Mouse (Mus musculus) adrenal gland, adult 10 weeks (tissue): ENCODE measurements around the gene Hist1h3d. TPM values are rescaled to one million over a fixed set of nuclear protein-coding genes. Genes with fewer than 3 reads are reported as not detected.

Experiments used
- polyA plus RNA-seq: library from polyadenylated mRNA; stranded (reverse); fragments of 350-450 nt; fragmentation: Illumina TruSeq; extraction: RNeasy Lipid Tissue Mini Kit (QIAGEN cat#74804); gene quantifications from one replicate; pipeline ENCODE4 v1.2.3, GENCODE M21; 2014; ENCODE audit warnings: low read depth, low replicate concordance

Gene Hist1h3d
- polyA plus RNA-seq, 1 experiment from 2014 or later, result 2.2 TPM

Other genes with a start within 250 kb of the Hist1h3d start
- gene Zfp322a, start 206.6 kb upstream of the Hist1h3d start, polyA plus RNA-seq, result 102 TPM
- gene Abt1, start 151.9 kb upstream of the Hist1h3d start, polyA plus RNA-seq, result 2.9 TPM
- gene Btn1a1, start 109.9 kb upstream of the Hist1h3d start, polyA plus RNA-seq, result not detected
- gene Btn2a2, start 86.9 kb upstream of the Hist1h3d start, polyA plus RNA-seq, result not detected
- gene Hist1h4h, start 44.7 kb upstream of the Hist1h3d start, polyA plus RNA-seq, result not detected
- not detected for gene Hist1h2af, start 41.9 kb upstream of the Hist1h3d start, polyA plus RNA-seq
- gene Hist1h3g, start 40.3 kb upstream of the Hist1h3d start, polyA plus RNA-seq, result not detected
- gene Hist1h2bh, start 32.4 kb upstream of the Hist1h3d start, polyA plus RNA-seq, result 2.7 TPM
- not detected for gene Hist1h3f, start 31.7 kb upstream of the Hist1h3d start, polyA plus RNA-seq
- gene Hist1h4f, start 24.1 kb upstream of the Hist1h3d start, polyA plus RNA-seq, result not detected
- gene Hist1h1d, start 22.5 kb upstream of the Hist1h3d start, polyA plus RNA-seq, result 0.70 TPM
- gene Hist1h3e, start 13.4 kb upstream of the Hist1h3d start, polyA plus RNA-seq, result not detected
- gene Hist1h2ae, start 4.5 kb upstream of the Hist1h3d start, polyA plus RNA-seq, result not detected
- gene Hist1h2bg, start 4.4 kb upstream of the Hist1h3d start, polyA plus RNA-seq, result 2.4 TPM
- gene Hist1h2bf, start 1.6 kb upstream of the Hist1h3d start, polyA plus RNA-seq, result not detected
- not detected for gene Hist1h2ad, start 1.4 kb upstream of the Hist1h3d start, polyA plus RNA-seq
- gene Hist1h4d, start 5.8 kb downstream of the Hist1h3d start, polyA plus RNA-seq, result 0.76 TPM
- gene Hist1h2be, start 45.4 kb downstream of the Hist1h3d start, polyA plus RNA-seq, result 15.6 TPM
- 1.3 TPM for gene Hist1h1e, start 46.8 kb downstream of the Hist1h3d start, polyA plus RNA-seq
- gene Hist1h2ac, start 108.2 kb downstream of the Hist1h3d start, polyA plus RNA-seq, result 1.7 TPM
- gene Hist1h2bc, start 108.4 kb downstream of the Hist1h3d start, polyA plus RNA-seq, result 322 TPM
- not detected for gene Hist1h1t, start 120.1 kb downstream of the Hist1h3d start, polyA plus RNA-seq
- not detected for gene Hist1h4c, start 122.7 kb downstream of the Hist1h3d start, polyA plus RNA-seq
- gene Hfe, start 135.1 kb downstream of the Hist1h3d start, polyA plus RNA-seq, result 85.7 TPM
- gene Hist1h1c, start 163.0 kb downstream of the Hist1h3d start, polyA plus RNA-seq, result 40.8 TPM
- not detected for gene Hist1h3c, start 169.8 kb downstream of the Hist1h3d start, polyA plus RNA-seq
- gene Hist1h2bb, start 171.0 kb downstream of the Hist1h3d start, polyA plus RNA-seq, result not detected
- not detected for gene Hist1h2ab, start 175.4 kb downstream of the Hist1h3d start, polyA plus RNA-seq
- gene Hist1h3b, start 176.5 kb downstream of the Hist1h3d start, polyA plus RNA-seq, result not detected
- gene Hist1h4b, start 181.2 kb downstream of the Hist1h3d start, polyA plus RNA-seq, result not detected
- not detected for gene Hist1h4a, start 185.5 kb downstream of the Hist1h3d start, polyA plus RNA-seq
- gene Hist1h3a, start 186.6 kb downstream of the Hist1h3d start, polyA plus RNA-seq, result not detected
- gene Hist1h1a, start 187.9 kb downstream of the Hist1h3d start, polyA plus RNA-seq, result not detected
- 0.99 TPM for gene Trim38, start 194.2 kb downstream of the Hist1h3d start, polyA plus RNA-seq
- gene Slc17a2, start 231.2 kb downstream of the Hist1h3d start, polyA plus RNA-seq, result not detected